Mouse (Mus musculus): ENCODE data around the gene Hlf.

Gene Hlf

GRCm38 (mm10) chr11:90340836-90341235 is 49.9 kb downstream of the Hlf start:
- 96% methylated on average over 13 of the region's 13 CpGs for WGBS

GRCm38 (mm10) chr11:90334816-90335215 is 55.9 kb downstream of the Hlf start:
- 31% methylated on average over 1 of the region's 1 CpGs for WGBS

- 61% methylated on average over 4 of the region's 4 CpGs for WGBS
Measured at GRCm38 (mm10) chr11:90332737-90333136, 58.0 kb downstream of the Hlf start.

GRCm38 (mm10) chr11:90330202-90330694 is 60.4 kb downstream of the Hlf start:
- WGBS, result 81% methylated on average over 9 of the region's 9 CpGs

GRCm38 (mm10) chr11:90326836-90327235 is 63.9 kb downstream of the Hlf start:
- 42% methylated on average over 1 of the region's 1 CpGs for WGBS

- 93% methylated on average over 5 of the region's 5 CpGs for WGBS
Measured at GRCm38 (mm10) chr11:90326146-90326545, 64.5 kb downstream of the Hlf start.

- 72% methylated on average over 3 of the region's 3 CpGs for WGBS
Measured at GRCm38 (mm10) chr11:90324597-90324996, 66.1 kb downstream of the Hlf start.

- WGBS, result 81% methylated on average over 7 of the region's 7 CpGs
Measured at GRCm38 (mm10) chr11:90320922-90321321, 69.8 kb downstream of the Hlf start.

GRCm38 (mm10) chr11:90317482-90317881 is 73.2 kb downstream of the Hlf start:
- WGBS, result 3% methylated on average over 4 of the region's 4 CpGs

- WGBS, result 44% methylated on average over 3 of the region's 3 CpGs
Measured at GRCm38 (mm10) chr11:90314606-90315005, 76.1 kb downstream of the Hlf start.

- WGBS, result 48% methylated on average over 6 of the region's 6 CpGs
Measured at GRCm38 (mm10) chr11:90306993-90307392, 83.7 kb downstream of the Hlf start.

- 92% methylated on average over 5 of the region's 5 CpGs for WGBS
Measured at GRCm38 (mm10) chr11:90306067-90306466, 84.6 kb downstream of the Hlf start.

- WGBS, result 86% methylated on average over 2 of the region's 2 CpGs
Measured at GRCm38 (mm10) chr11:90294622-90295021, 96.1 kb downstream of the Hlf start.

GRCm38 (mm10) chr11:90291156-90291555 is 99.5 kb downstream of the Hlf start:
- 70% methylated on average over 4 of the region's 4 CpGs for WGBS

- 92% methylated on average over 6 of the region's 6 CpGs for WGBS
Measured at GRCm38 (mm10) chr11:90286550-90287154, 104.0 kb downstream of the Hlf start.

Data from cerebral cortex, adult 2 months (tissue).